Mouse (Mus musculus): Measurements from ENCODE around the gene Mrpl18.

Mrpl18 gene

DNA sequence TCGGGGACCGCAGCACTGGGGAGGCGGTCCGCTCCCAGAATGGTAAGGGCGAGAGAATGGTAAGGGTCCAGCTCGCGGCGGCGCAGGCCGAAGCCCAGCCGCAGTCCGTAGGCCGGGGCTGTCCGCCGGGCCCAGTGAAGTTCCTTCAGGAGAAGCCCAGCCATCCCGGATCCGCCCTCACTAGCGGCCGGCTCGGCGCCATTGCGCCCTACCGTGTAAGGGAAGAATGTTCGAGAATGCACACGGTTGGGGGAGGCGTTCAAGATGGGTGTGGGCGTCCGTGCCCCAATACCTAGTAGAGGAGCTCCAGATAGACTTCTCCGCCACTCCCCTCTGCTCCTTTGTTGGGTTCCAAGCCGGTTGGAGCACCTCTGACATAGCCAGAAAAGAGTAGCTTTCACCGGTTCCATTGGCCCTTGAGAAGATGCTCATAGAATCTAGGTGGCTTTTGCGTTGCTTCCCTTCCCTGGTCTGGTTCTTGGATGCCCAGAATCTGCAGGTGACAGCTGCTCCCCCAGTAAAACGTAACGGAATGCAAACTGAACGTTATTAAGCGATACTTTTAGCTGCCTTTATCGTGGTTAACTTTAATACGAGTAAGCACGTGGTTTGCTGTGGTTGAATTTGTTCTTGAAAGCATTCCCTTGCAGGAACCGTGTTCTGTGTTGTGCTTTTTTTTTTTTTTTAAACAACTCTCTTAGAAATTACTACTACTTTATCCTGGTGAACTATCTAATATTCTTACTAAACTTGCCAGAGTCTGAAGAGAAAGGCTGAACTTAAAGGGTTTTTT lies 639 bp upstream of the Mrpl18 start:
- TF ChIP-seq GATA4 (IDR thresholded peaks at IDR 0.05; ENCODE audit: insufficient replicate concordance, low read length), result no peak

DNA sequence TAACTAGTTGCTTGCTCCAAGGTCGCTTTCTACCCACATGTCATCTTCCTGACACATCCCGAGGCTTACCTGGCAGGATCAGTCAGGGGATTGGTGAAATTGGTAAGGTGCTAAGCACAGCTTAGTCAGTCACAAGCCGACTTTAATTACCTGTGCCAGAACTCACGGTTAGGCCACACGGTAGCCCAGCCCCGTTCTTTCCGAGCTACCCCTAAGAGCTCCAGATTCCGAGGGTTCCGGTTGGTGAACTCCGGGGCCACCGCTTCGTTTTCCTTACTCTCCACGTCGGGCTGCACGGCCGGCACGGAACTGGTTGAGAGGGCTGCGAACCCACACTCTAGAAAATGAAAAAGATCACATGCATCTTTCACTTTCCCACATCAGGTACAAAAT lies 661 bp downstream of the Mrpl18 start, which contains the start of gene Tcp1:
Gene Tcp1 (plus strand): TSS at position 214 of the 393 bp plus-strand sequence.
- TF ChIP-seq GATA4 (IDR thresholded peaks at IDR 0.05; ENCODE audit: insufficient replicate concordance, low read length), result no peak

DNA sequence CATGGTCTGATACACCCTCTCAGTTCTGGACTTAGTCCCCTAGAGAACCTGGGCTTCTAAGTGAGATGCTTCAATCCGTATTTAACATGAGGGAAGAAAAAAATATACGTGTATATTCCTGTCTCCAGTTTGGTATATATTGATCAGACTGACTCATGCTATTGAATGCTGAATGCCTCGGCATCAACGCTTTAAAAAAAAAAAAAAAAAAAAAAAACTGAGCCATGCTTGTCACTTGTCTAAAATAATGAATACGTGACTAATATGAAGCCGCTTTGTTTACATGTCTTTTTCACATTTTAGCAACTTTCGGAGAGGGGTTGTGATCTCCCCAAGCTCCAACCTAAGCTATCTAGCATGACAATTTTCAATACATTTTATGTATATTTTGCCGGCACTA lies 5.8 kb downstream of the Mrpl18 start:
- TF ChIP-seq GATA4 (IDR thresholded peaks at IDR 0.05; ENCODE audit: insufficient replicate concordance, low read length), result no peak

DNA sequence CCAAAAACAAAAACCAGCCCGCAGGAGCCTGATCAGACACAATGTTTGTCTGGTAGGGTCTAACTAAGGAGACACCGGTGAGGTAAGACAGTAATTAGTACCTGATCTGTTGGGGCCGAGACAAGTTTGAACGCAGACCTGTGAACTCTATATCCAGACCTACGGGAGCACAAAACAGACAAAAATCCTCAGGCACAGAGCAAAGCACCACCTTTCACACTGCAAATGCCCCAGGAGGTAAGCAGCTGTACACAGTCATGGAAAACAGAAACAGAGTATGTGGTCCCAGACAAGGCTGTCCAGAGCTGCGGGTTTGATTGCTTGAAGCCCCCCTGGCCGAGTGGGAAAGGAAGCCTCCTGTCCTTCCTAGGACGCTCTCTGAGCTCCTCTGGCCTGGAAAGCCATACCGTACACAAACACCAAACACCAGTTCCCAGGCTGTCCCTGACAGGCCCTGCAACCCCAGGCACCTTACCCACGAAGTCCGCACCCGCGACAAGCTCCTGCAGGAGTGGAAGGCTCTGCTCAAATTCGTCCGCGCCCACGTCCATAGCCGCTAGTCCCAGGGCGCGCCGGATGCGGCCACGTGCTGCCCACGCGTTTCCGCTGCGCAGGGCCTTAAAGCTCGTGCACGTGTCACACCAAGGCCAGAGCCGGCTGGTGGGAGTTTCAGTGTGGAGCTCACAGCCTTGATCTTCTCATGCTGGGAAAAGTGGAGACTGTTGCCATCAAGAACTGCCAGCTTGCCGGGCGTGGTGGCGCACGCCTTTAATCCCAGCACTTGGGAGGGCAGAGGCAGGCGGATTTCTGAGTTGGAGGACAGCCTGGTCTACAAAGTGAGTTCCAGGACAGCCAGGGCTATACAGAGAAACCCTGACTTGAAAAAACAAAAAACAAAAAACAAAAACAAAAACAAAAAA lies 6.5 kb downstream of the Mrpl18 start, which contains the start of gene Pnldc1:
Gene Pnldc1 (minus strand): TSS at position 870 of the 920 bp plus-strand sequence.
- no peak for TF ChIP-seq GATA4 (IDR thresholded peaks at IDR 0.05; ENCODE audit: insufficient replicate concordance, low read length)

DNA sequence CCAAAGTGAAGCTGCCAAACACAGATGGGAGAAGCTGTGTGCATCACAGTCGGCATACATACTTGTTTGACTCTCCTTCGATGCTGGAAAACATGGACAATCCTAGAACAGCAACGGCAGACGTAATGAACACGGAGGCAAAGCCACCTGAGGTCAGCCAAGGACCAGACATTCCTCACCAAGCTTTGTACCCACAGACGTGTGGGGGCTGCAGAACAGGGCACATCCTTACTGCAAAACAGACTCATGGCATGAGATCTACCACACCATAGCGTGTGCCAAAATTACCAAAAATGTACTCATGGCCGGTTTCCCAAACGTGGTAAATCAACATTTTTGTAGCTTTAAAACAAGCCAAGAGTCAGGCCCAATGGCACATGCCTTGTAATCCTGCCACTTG lies 9.7 kb downstream of the Mrpl18 start:
- TF ChIP-seq GATA4 (IDR thresholded peaks at IDR 0.05; ENCODE audit: insufficient replicate concordance, low read length), result no peak

DNA sequence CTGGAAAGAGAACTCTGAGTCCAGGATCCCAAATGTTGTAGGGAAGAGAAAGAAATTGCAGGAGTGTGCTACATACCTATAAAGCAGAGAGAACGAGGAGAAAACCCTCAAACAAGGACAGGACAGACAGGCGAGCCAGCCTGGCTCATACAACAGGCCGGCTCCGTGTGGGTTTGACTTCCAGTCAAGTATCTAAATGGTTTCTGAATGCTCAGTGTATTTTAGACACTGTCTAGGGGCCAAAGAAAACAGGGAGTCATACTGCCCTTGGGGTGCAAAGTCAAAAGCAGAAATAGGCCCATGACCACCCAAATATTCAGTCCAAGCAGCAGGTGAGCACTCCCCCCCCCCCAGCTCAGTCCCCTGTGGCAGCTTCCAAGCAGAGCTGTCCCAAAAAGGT lies 10.3 kb downstream of the Mrpl18 start:
- TF ChIP-seq GATA4 (IDR thresholded peaks at IDR 0.05; ENCODE audit: insufficient replicate concordance, low read length), result no peak

DNA sequence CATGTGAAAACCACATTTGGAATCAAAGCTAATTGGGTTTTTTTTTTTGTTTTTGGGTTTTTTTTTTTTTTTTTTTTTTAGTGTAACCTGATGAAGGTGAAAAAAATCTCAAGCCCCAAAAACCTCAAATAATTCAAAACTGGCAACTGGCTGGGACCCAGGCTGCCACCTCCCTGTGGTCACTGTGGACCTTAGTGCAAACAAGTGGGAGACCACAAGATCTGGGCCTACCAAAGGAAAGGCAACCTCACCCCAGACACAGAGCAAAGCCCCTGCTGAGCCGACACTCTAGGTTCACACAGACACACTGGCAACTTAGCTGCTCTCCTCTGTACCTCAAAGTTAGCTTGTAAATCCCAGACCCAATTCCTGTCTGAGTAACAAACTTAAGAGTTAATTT lies 11.8 kb downstream of the Mrpl18 start:
- no peak for TF ChIP-seq GATA4 (IDR thresholded peaks at IDR 0.05; ENCODE audit: insufficient replicate concordance, low read length)

DNA sequence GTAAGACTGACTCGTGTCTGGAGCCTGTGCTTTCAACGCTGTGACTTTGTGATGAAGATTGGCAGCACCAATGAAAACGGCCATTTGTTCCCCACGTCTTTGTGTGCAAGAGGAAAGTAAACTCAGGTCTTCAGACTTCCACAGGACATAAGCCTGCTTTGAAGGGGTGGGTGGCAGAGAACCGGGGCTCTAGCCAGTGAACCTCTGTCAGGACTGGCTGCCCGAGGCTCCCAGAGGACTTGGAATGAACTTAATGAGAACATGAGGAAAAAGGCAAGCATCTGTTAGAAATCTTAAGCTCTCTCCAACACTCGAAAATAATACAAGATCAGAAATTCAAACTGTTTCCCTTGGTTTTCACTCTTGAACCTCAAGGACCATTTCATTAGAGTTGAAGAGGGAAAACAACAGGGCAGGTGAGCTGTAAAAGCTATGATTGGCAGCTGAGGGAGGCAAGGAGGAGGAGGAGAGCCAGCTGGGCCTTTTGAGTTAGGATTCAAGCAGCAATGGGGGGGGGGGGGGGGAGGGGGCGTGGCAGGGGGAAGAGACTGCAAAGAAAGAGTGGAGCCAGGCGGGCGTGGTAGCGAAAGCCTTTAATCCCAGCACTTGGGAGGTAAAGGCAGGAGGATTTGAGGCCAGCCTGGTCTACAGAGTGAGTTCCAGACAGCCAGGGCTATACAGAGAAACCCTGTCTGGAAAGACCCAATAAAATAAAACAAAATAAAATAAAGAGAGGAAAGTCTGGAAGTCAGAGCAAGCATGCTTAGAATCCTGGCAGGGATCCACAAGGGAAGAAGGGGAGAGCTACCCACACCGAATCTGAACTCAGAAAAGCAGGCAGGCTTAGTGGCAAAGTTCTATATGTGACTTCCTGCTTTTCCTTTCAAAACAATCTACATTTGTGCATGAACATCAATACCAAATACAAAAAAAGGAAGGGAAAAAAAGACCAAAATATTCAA lies 12.5 kb downstream of the Mrpl18 start:
- no peak for TF ChIP-seq GATA4 (IDR thresholded peaks at IDR 0.05; ENCODE audit: insufficient replicate concordance, low read length)

DNA sequence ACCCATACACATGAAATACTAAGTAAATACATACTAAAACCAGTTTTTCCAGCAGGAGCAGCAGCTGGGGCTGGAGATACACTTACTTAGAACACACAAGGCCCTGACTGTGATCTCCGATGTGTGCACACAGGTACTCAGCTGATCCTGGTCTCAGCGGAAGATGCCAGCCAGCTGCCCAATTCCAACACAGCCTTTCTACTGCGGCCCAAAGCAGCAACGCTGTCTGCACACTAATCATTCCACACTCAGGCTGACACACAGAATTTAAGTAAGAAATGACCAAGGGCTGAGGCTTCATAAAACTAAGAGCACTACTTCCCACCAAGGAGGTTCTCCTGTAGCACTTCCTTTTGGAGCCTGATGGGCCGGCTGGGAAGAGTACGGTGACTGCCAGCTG lies 13.9 kb downstream of the Mrpl18 start:
- no peak for TF ChIP-seq GATA4 (IDR thresholded peaks at IDR 0.05; ENCODE audit: insufficient replicate concordance, low read length)

DNA sequence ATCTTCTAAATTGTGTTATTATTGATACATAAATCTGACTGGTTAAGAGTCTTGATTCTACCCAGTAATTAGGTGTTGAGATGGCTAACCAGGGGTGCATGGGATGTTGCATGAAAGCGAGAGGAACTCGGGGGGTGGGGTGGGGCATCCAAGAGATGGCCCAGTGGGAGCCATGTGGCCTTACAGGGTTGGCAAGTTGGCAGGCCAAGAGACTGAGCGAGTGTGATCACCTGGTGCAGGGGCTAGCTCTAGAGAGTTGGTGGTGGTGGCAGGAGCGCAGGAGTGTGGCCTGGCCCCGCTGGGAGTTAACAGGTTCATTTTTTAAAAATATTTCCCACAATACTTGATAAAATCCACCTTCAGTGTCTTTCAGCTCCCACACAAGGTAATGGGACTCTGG lies 18.5 kb downstream of the Mrpl18 start:
- TF ChIP-seq GATA4 (IDR thresholded peaks at IDR 0.05; ENCODE audit: insufficient replicate concordance, low read length), result no peak

DNA sequence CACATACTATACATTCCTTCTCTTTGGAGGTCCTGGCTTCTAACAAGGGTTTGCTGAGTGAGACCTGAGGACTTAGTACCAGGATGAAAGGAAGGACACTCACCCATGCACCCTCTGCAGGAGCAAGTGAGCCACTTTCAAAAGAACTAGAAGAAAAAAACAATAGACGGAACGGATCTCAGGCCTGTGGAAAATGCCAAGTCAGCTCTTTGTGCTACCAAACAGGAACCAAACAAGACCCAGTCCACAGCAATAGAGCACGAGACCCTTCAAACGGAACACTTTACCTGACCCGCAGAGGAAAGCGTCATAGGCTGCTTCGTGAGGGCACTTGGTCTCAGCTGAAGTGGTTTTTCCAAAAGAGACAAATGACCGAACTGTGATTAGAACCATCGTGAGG lies 24.1 kb downstream of the Mrpl18 start:
- no peak for TF ChIP-seq GATA4 (IDR thresholded peaks at IDR 0.05; ENCODE audit: insufficient replicate concordance, low read length)

DNA sequence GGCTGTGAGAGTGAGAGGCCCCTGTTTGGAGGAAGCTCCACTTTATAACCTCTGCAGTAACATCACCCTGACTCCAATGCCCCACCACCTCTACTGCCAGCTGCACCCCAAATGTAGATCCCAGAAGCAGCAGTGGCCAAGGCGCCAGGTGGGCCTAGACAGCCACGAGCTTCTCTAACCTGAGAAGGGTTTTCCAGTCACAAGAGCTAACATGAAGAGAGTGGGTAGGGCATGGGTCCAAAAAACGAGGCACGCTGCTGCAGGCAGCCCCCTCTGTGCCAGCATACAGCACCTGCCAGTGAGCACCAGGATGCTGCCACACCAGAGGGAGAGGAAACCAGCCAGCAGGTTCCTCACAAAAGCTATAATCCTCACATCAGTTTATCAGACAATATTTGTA lies 25.1 kb downstream of the Mrpl18 start:
- no peak for TF ChIP-seq GATA4 (IDR thresholded peaks at IDR 0.05; ENCODE audit: insufficient replicate concordance, low read length)

DNA sequence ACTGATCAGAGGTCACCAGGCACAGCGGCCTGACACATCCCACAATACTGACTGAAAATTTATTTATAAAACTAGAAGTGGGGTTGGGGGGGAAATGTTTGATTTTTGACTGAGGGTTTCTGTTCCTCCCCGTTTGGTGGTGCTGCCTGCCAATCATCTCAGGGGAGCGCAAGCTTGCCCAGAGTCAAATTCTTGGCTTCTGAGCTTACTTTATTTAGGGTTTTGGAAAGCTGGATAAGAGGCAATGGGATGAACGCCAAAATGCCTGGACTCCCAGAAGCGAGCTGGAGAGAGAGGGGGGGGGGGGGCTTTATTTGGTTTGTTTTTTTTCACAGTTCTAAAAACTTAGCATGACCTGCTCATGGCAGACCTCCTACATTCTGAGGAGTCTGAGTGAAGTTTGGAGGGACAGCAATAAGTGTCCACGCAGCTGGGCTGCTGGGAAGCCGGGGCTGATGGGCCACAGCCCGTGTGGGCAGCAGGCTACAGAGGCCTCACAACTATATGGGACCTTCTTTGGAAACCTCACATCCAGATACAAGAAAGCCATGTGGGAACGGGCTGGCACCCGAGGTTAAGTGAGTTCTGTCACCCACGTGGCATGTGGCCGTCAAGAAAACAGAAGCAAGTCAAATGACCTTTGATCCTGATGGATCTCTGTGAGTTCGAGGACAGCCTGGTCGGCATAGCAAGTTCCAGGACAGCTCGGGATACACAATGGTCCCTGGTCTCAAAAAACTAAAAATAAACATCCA lies 28.9 kb downstream of the Mrpl18 start:
- TF ChIP-seq GATA4 (IDR thresholded peaks at IDR 0.05; ENCODE audit: insufficient replicate concordance, low read length), result no peak

DNA sequence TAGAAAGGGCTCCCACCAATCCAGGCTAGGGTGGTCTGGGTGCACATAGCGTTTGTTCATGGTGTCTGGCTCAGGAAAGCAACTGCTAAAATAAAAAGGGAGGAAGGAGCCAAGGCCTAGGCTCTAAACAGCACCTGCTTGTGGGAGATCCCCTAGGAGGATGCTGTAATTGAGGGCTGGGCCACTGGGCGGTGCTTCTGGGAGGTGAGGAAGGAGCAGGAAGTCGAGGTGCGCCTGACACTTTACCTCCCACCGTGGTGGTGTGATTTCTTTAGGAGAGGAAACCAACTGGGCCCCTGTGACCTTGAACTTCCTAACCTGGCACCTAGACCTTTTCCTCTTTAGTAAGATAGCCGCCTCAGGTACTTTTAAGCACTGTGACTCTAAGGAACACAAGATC lies 29.5 kb downstream of the Mrpl18 start:
- TF ChIP-seq GATA4 (IDR thresholded peaks at IDR 0.05; ENCODE audit: insufficient replicate concordance, low read length), result no peak
